Mouse (Mus musculus) left cerebral cortex, postnatal 14 days (tissue): ENCODE measurements around the gene Rps12. TPM values are rescaled to one million over a fixed set of nuclear protein-coding genes. Genes with fewer than 3 reads are reported as not detected.

ENCODE experiments used
- DNase-seq, 2 experiments: peaks; one replicate each; pipeline ENCODE4 v3.0.0; 2021 to 2022; ENCODE audit warnings: low spot score in 2 of 2, mixed read lengths in 1 of 2
- intact Hi-C: fragments of 180-260 bp; cut with DNase I; formaldehyde crosslinking; loops from one replicate; pipeline ENCODE4 v1.15.1; 2025
- long read RNA-seq, 2 experiments: library from polyadenylated mRNA; stranded (forward); transcript quantifications; one replicate each; pipeline ENCODE4 v2.0.0; 2021
- total RNA-seq, 2 experiments: library from RNA; stranded (reverse); gene quantifications; 2 replicates each; pipeline ENCODE4 v1.2.3; 2021

The Rps12 gene
- 100 to 1,000 TPM; 222 to 226 TPM for total RNA-seq
- long read RNA-seq, experiment 1, transcript Rps12-203 (6 exons, 584 nt): major isoform, 17 of 21 reads
- long read RNA-seq, experiment 1, partial matches to known transcripts: 0 of 21 reads
- long read RNA-seq, experiment 1, other reads (novel, unspliced or antisense): 1 of 21 reads
- long read RNA-seq, experiment 2, transcript Rps12-203 (6 exons, 584 nt): major isoform, 13 of 16 reads
- long read RNA-seq, experiment 2, partial matches to known transcripts: 0 of 16 reads
- long read RNA-seq, experiment 2, other reads (novel, unspliced or antisense): 2 of 16 reads

DNA sequence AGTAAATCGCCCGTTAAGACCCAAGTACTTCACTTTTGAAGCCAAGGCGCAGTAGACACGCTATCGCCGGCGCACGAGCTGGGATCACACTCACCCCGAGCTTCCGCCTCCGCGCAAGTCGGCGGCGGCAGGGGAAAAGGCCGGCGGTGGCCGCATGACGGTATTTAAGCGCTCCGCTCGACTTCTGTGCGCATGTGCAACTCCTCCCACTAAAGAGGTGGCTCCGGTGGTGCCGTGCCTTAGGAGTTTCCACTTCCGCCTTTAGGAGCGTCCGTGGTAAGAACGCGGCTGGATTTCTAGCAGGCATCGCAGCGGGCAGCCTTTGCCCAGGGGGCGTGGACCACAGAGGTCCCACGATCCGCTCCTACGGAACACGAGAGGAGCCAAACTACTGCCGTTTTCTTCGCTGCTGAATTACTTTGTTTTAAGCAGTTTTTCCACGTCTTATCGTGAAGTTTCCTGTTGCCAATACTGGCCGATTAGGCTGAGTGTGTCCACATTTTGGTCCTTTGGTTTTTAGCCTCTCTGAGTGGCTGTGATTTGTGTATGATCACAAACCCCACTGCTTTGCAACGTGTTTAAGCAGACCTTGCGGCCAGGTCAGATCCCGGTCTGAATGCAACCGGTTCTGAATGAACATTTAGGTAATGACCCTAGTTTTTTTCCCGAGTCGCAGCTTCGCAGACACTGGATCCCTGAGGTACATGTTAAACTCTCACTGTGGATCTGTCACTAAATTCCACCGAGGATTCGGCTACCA is at the start of gene Rps12:
TSS of gene Rps12 (minus strand) at position 214 of the 760 bp plus-strand sequence.
- intact Hi-C loops: no loop called here
- DNase-seq: peak; percentile 100

DNA sequence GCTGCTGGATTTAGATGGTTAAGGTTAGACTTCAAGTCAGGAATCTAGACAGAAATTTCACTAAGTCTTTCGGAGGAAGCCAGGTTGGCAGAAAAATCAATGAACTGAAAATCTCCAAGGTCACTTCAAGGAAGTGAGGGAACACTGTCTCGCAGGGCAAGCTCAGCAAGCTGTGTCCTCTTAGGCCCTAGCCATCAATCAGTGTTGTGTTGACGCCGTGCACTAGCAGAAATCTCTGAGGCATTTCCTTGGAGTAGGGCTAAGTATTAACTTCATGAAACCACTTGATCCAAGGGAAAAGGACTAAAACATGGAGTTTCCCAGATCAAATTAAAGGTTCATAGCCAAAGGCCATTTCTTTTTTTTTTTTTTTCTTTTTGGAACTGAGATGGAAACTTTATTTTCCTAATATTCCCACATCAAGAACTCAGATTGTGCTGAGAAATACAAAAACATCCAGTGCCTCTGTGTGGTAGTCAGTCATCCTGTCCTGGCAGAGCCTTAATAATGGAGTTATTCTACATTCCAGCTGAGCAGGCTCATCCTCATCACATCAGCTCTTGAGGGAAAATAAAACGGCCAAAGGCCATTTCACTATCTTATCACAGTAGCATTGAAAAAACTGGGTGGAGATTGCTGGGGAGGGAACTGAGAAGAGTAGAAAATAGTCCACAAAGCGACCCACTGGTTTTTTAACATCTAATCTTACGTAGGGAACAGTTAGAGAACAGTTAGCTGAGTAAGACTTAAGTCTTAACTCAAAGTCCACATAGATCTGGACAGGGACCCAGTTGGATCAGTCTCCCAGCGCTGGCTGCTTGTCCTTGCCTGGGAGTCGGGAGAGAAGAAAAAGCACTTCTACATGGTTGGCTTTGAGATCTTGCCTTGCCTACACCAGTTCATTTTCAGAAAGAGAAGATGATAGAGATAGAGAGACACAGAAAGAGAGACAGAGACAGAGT is 49.2 kb upstream of the Rps12 start:
- intact Hi-C loops: no loop called here
- DNase-seq: no peak

DNA sequence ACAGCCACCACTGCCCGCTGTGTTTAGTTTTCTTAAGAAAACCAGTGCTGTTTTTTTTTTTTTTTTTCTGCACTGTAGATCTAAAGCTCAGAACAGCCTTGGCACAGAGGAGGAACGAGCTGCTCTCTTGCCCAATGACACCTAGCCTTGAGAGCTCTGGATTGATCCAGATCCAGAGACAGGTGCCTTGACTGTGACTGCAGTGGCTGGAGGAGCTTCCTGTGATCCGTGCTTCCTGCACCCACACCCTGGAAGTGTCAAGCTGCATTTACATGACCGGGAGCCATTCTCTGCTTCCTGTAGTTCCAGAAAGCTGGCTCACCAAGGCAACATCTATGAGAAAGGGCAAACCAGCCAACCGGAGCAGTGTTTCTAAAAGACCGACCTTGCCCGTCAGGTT is 39.4 kb upstream of the Rps12 start:
- intact Hi-C loops: no loop called here
- DNase-seq: no peak

DNA sequence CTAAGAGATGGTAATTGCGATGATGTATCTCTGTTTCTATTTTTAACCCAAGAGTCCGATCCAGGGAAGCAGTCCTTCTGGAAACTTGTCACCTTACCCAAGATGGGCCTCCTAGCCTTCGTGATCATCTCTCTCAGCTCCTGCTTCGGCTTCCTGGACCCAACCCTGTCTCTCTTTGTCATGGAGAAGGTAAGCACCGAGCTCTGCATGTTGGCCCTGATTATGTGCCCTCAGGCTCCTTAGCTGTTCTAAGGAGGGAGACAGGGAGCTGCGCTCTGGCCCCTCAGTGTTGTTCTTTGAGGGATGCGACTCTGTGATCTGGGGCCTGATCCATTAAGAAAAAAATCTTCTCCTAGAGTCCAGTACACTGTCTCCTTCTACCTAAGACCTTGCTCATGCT is 29.2 kb upstream of the Rps12 start:
- intact Hi-C loops: loop anchor here (10.0 kb wide), 2 partner anchors 169 to 489 kb away; partner anchors contain the start of gene Taar6

DNA sequence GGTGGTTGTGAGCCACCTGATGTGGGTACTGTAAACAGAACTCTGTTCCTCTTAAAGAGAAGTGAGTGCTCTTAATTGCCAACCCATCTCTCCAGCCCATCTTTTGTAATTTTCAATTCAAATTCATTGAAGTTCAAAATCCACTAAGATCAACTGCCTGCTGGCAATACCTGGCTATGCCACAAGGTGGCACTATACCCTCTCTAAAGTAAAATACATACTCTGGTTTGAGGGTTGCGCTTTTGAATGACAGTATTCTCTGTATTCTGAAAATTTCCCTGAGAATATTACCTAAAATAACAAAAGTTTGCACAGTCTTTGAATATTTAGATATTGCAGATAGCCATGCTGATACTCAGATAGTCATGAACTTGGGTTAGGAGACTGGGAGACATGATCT is 28.1 kb upstream of the Rps12 start:
- intact Hi-C loops: loop anchor here (2.0 to 10.0 kb wide), 3 partner anchors 170 to 490 kb away; partner anchors contain the start of gene Taar6
- DNase-seq: peak; percentile 86 to 91

More for the DNA sequence above, 29.2 kb upstream of the Rps12 start:
- DNase-seq: no peak

DNA sequence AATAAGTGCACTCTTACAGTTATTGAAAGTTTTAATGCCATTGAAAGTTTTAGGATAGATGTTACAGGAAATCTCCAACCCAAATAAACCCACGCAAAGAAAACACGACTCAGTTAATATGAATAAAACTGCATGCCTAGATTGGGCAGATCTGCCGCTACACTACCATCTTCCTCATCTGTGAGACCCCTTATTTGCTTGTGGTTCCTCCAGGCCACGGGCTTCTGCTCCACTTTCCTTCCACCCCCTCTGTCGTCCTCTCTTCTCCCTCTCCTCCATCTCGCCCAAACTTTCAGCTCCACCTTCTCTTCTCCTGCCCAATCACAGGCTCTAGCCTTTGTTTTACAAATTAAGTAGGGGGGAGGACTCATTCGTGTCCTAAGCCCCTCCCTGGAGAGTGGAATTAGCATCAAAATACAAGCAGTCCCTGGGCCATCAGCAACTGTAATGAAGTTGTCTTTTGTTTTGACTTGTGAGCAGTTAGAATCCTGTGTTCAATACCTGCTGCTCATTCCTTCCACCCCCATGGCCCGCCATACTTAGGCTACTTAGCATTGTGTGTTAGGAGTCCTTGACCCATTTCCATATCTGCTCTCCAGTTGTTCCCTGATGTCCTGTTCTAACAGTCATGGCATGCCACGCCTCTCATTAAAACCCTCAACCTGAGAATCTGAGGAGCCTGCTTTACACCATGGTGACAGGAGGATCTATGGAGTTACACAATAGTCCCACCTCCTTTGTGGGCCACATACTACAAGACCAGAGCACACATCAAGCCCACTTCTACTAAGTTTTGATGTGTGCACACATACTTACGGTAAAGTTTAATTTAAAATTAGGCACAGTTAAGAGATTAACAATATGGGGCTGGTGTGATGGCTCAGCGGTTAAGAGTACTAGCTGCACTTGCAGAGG is 26.0 kb upstream of the Rps12 start:
- no peak for DNase-seq
- intact Hi-C loops: loop anchor here (10.0 kb wide), 2 partner anchors 172 to 492 kb away; partner anchors contain the start of gene Taar6

DNA sequence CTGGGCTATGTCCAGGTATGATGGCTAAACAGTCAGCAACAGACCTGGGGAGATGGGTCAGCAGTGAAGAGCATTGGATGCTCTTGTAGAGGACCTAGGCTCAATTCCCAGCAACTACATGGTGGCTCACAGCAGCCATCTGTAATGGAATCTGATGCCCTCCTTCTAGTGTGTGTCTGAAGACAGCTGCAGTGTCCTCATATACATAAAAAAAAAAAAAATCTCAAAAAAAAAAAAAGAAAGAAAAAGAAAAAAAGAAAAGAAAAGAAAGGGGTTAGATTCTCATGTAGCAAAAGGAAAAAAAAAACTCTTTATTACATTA is 25.3 kb upstream of the Rps12 start:
- no peak for DNase-seq
- intact Hi-C loops: loop anchor here (10.0 kb wide), 2 partner anchors 172 to 492 kb away; partner anchors contain the start of gene Taar6

DNA sequence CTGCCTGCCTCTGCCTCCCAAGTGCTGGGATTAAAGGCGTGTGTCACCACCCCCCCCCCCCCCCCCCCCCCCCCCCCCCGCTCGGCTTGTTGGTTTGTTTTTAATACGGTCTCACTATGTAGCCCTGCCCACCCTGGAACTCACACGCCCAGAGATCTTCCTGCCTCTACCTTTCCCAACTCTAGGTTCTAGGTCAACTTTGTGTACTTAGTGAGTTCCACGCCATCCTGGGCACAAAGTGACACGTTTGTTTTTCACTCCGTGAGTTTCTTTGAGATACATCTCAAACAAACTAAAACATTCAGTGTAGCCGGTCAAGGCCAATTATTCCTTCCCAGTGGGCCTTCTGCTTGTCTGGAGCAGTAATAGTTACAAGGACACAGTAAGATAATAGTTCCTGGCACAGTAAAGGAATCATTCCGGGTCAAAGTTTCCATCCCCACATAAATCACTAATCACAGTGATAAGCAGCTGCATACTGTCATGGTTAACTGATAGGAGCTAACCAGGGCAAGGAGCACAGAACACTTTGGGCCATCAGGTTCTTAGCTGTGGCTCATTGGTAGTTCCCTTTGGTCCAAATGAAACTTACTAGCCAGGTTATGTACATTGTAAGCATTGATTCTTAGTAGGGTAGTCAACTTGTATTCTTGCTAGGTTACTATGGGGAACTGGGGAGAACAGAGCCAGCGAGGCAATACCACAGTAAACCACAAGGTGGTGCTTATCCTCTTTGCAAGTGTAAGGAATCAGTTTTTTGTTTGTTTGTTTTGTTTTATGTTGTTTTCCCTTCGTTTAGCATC is 24.8 kb upstream of the Rps12 start:
- peak; percentile 63 to 80 for DNase-seq
- intact Hi-C loops: loop anchor here (10.0 kb wide), 2 partner anchors 173 to 493 kb away; partner anchors contain the start of gene Taar6

DNA sequence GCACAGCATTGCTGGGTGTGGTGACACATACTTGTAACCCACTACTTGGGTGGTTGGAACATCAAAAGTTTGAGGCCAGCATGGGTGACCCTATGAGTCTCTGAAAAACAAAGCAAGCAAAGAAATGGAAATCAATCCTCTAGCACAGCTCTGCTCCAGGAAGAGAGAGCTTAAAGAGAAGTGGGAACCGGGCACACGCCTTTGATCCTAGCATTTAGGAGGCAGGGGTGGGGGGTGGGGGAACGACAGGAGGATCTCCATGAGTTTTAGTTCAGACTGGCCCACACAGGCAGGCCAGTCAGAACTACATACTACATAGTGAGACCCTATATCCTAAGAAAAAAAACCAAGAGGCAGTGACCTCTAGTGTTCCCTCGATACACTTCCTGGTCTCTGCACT is 19.1 kb upstream of the Rps12 start:
- no peak for DNase-seq
- intact Hi-C loops: no loop called here

DNA sequence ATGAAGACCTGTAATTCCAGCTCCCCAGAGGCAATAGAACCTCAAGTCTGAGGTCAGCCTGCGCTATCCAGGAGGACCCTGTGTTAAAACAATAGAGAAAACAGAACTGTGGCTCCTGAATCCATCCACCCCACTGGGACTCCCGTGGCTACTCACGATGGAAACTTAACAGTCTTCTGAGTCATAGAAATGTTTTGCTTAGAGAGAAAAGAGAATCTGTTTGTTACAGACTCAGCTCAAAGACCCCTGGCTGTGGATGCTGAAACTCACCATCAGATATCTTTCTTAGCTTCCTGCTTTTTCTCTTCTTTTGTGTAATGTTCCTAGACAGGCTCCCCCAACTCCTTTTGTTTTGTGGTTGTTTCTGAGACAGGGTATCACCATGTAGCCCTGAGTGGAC is 17.6 kb upstream of the Rps12 start:
- DNase-seq: no peak
- intact Hi-C loops: no loop called here

DNA sequence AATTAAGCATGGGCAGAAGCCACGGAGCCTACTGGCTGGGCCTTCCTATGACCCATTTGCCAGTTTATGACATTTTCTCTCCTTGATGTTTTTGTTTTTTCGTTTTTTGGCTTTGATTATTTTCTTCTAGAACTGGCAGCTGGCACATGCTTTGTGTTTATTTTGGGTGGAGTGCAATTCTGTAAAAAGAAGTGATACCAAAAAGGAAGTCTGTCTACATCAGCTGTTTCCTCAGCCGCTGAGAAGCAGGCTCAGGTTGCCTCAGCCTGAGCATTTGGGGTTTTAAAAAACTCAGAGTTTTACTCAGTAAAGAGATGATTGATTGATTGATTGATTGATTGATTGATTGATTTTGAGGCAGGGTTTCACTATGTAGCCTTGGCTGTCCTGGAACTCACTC is 15.8 kb upstream of the Rps12 start:
- intact Hi-C loops: no loop called here
- no peak for DNase-seq

DNA sequence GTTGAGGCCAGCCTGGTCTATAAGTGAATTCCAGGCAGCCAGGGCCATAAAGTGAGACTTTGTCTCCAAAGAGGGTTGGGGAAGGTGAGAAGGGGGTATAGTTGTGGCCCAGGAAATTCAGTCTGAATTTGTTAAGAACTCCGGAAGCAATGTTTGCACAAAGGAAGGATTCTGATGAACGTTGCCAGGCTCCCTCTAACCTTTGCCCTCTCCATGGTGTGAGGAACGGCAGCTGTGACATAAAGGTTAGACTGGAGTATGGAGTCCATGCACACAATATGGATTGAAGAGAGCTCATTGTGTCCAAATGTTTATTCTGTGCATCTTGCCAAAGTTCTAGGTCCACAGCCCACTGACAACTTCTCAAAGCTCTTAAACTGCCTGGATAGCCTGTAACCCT is 12.9 kb upstream of the Rps12 start:
- DNase-seq: no peak

DNA sequence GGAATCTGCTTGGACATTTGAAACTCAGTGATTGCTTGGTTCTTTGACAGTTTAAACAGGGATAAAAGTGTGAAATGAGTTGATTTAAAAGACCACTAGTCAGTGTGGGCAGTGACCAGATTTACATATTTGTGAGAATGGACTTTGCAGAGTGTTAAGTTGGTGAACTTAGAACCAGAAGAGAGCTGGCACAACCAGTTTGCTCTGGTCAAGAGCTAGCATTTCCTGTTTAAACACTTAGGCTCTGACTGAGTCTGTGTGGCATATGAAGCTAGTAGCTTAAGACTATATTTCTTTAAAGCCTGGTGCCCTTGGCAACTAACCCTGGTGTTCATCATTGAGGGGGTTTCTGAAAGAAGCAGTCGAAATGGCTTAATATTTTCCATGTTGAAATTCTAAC is 11.1 kb upstream of the Rps12 start:
- intact Hi-C loops: no loop called here

More for the DNA sequence above, 12.9 kb upstream of the Rps12 start:
- intact Hi-C loops: no loop called here

DNA sequence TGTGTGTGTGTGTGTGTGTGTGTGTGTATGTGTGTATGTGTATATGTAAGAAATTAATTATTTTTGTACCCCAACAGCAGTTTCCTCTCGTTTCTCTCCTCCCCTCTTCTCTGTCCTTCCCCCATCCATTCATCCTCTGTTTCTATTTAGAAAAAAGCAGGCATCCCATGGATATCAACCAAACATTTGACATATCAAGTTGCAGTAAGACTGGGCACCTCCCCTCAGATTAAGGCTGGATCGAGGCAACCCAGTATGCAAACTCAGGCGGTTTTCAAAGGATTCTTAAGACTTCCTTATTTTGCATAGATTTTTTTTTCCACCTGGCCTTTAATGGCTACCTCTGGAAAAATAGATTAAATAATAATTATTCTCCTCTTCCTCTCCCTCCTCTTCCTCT is 10.5 kb upstream of the Rps12 start:
- intact Hi-C loops: no loop called here
- DNase-seq: no peak

More for the DNA sequence above, 11.1 kb upstream of the Rps12 start:
- DNase-seq: no peak

DNA sequence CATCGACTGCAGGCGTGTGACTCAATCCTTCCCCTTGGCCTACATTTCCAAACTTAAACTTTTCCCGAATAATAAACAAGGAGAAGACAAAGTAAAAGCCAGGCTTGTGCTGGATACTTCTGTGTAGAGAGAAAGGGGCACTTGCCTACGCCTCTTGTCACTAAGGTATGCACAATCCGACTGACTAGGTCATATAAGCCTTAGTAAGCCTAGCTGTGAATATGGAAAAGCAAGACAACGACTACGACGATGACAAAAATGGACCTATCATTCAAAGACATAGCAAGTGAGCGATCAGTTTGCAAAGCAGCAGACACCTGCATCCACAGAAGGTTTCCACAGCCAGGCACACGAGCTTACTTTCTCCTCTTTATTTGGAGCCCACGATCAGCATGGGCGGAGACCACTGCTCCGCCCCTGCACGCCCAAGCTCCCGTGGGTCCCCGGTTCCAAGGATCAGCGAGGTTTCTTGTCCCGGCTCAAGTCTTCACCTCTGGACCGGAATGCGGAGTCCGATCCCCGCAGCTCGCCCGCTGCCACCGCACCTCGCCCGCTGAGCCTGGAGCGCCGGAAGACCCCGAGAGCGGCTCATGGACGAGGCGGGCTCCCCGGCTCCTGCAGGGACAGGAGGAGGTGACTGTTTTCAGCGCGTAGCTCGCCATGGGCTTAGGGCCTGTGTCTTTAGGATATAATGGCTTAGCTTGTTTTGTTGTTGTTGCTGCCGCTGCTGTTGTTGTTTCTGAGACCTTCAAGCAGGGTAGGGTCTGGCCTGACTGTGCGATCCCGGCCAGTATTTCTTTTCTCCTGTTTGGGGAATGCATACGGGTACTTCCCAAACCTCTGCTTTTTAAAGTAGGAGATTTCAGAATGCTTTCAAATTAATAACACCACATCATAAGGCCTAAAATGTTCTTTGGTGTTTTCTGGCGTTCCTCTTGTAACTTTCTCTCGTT is 9.8 kb upstream of the Rps12 start, which contains the start of gene Slc18b1:
TSS of gene Slc18b1 (plus strand) at position 436 of the 953 bp plus-strand sequence.
- intact Hi-C loops: no loop called here
- DNase-seq: peak; percentile 11 to 23

DNA sequence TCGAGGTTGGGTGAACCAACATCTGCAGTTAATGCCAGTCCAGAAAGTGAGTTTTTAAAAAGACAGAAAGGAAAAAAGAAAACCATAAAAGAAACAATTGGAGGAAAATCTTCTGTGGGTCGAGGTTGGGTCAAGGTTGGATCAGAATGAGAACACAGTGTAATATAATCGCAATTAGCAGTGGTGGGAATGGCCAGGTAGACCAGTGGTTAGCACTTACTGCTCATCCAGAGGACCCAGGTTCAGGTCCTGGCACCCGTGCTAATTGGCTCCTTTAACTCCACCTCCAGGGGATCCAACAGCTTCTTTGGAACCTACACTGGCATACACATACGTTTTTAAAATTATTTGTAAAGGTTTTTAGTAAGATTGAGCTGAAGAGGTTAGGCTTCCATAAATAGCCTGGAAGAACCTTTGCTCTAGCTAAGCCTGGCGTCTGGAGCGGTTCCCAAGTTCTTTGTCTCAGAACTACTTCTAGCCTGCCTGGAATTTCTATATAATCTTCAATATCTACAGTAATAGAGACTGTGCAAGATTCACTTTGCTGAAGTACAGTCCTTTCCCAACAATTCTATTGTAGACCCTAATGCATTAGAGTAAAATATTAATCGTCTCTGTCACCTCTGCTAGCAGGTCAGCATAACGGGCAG is 8.9 kb upstream of the Rps12 start:
- intact Hi-C loops: no loop called here
- DNase-seq: no peak
